Mouse (Mus musculus) MEL (cell line): ENCODE measurements around the gene Traf5. TPM values are rescaled to one million over a fixed set of nuclear protein-coding genes. Genes with fewer than 3 reads are reported as not detected.

Experiments
- DNase-seq: peaks from one replicate; pipeline ENCODE4 v3.0.0; 2011; ENCODE audit warnings: low read depth, low spot score
- H3K27ac ChIP-seq: 2 replicates; pipeline ENCODE4 v1.5.1; 2012; ENCODE audit warnings: low read depth, mild to moderate bottlenecking, control low read depth, low read length, moderate library complexity; ENCODE audit not compliant: control insufficient read depth
- H3K27me3 ChIP-seq, 2 experiments: fragments of 150-350 bp in 1 of 2; sonication (generic) in 1 of 2; 2 replicates each; pipeline ENCODE4 v1.6.1; 2012; ENCODE audit warnings: low read length in 2 of 2, mild to moderate bottlenecking in 2 of 2, improper control_type of control experiment in 1 of 2, moderate library complexity in 1 of 2; ENCODE audit not compliant: insufficient read depth in 2 of 2, control insufficient read depth in 1 of 2
- H3K36me3 ChIP-seq, 2 experiments: 2 replicates each; pipeline ENCODE4 v1.6.1; 2012 to 2014; ENCODE audit warnings: low read length in 2 of 2, improper control_type of control experiment in 1 of 2, inconsistent platforms in 1 of 2, mild to moderate bottlenecking in 1 of 2; ENCODE audit not compliant: insufficient read depth in 2 of 2, control insufficient read depth in 1 of 2
- H3K4me1 ChIP-seq, 2 experiments: fragments of 150-350 bp in 1 of 2; sonication (generic) in 1 of 2; 2 replicates each; pipeline ENCODE4 v1.6.1; 2012; ENCODE audit warnings: low read length in 2 of 2, improper control_type of control experiment in 1 of 2, mild to moderate bottlenecking in 1 of 2; ENCODE audit not compliant: insufficient read depth in 2 of 2, control insufficient read depth in 1 of 2
- H3K4me3 ChIP-seq, 2 experiments: fragments of 150-350 bp in 1 of 2; sonication (generic) in 1 of 2; 2 replicates each; pipeline ENCODE4 v1.5.1; 2012; ENCODE audit warnings: low read depth in 2 of 2, low read length in 2 of 2, mild to moderate bottlenecking in 2 of 2, moderate library complexity in 2 of 2, control low read depth in 1 of 2, improper control_type of control experiment in 1 of 2; ENCODE audit not compliant: control insufficient read depth in 1 of 2, insufficient read depth in 1 of 2
- H3K79me2 ChIP-seq: 2 replicates; pipeline ENCODE4 v1.6.1; 2012; ENCODE audit warnings: mild to moderate bottlenecking, low read length, moderate library complexity; ENCODE audit not compliant: control insufficient read depth, poor library complexity, insufficient read depth
- H3K9ac ChIP-seq: 2 replicates; pipeline ENCODE4 v1.6.1; 2012; ENCODE audit warnings: low read depth, mild to moderate bottlenecking, control low read depth, low read length, moderate library complexity; ENCODE audit not compliant: control insufficient read depth, poor library complexity, severe bottlenecking
- H3K9me3 ChIP-seq: fragments of 150-350 bp; sonication (generic); replicated peaks from 2 replicates; pipeline ENCODE4 v1.6.1; 2012; ENCODE audit warnings: mild to moderate bottlenecking, low read length, improper control_type of control experiment, moderate library complexity; ENCODE audit not compliant: insufficient read depth
- BHLHE40 ChIP-seq: IDR thresholded peaks from 2 replicates; pipeline ENCODE4 v1.6.1; 2012; ENCODE audit warnings: low read depth, mild to moderate bottlenecking, inconsistent platforms, low read length, improper control_type of control experiment, borderline replicate concordance
- CHD2 ChIP-seq: IDR thresholded peaks from 2 replicates; pipeline ENCODE4 v1.6.1; 2011; ENCODE audit warnings: low read length, improper control_type of control experiment
- ETS1 ChIP-seq: IDR thresholded peaks from 2 replicates; pipeline ENCODE4 v1.6.1; 2012; ENCODE audit warnings: low read depth, mild to moderate bottlenecking, inconsistent platforms, low read length, improper control_type of control experiment, moderate library complexity
- GABPA ChIP-seq: IDR thresholded peaks from 2 replicates; pipeline ENCODE4 v1.6.1; 2012; ENCODE audit warnings: low read depth, mild to moderate bottlenecking, inconsistent platforms, low read length, improper control_type of control experiment, moderate library complexity
- MAFK ChIP-seq: IDR thresholded peaks from 2 replicates; pipeline ENCODE4 v1.6.1; 2011; ENCODE audit warnings: low read depth, mild to moderate bottlenecking, low read length, improper control_type of control experiment, borderline replicate concordance
- MXI1 ChIP-seq: IDR thresholded peaks from 2 replicates; pipeline ENCODE4 v1.6.1; 2011; ENCODE audit warnings: mild to moderate bottlenecking, low read depth, low read length, improper control_type of control experiment
- NELFE ChIP-seq: IDR thresholded peaks from 2 replicates; pipeline ENCODE4 v1.6.1; 2011; ENCODE audit warnings: low read depth, low read length, improper control_type of control experiment
- RCOR1 ChIP-seq: IDR thresholded peaks from 2 replicates; pipeline ENCODE4 v1.6.1; 2012; ENCODE audit warnings: low read depth, mild to moderate bottlenecking, inconsistent platforms, low read length, improper control_type of control experiment
- SIN3A ChIP-seq: IDR thresholded peaks from 2 replicates; pipeline ENCODE4 v1.6.1; 2012; ENCODE audit warnings: low read length, improper control_type of control experiment, inconsistent platforms
- SMC3 ChIP-seq: IDR thresholded peaks from 2 replicates; pipeline ENCODE4 v1.6.1; 2011; ENCODE audit warnings: low read depth, low read length, improper control_type of control experiment
- ZKSCAN1 ChIP-seq: IDR thresholded peaks from 2 replicates; pipeline ENCODE4 v1.6.1; 2012; ENCODE audit warnings: low read depth, mild to moderate bottlenecking, inconsistent platforms, low read length, improper control_type of control experiment, moderate library complexity
- polyA plus RNA-seq, 2 experiments: library from polyadenylated mRNA; stranded (reverse) in 1 of 2; unstranded in 1 of 2; fragments of >175 nt in 1 of 2; fragments of >200 nt in 1 of 2; gene quantifications; 2 replicates each; pipeline versions ENCODE4 v1.2.1 to v1.2.4; 2012; ENCODE audit warnings: low replicate concordance in 2 of 2, low read depth in 1 of 2; ENCODE audit not compliant: insufficient read length in 2 of 2, insufficient read depth in 1 of 2, missing spikeins in 1 of 2
- total RNA-seq: library from RNA; depleted of rRNA; stranded (reverse); fragments of 300-350 nt; gene quantifications from 2 replicates; pipeline ENCODE4 v1.2.3, GENCODE M21; 2012

Gene Traf5
- total and polyA plus RNA-seq, 3 experiments = 4.0 to 7.3 TPM; not detected in 1

DNA sequence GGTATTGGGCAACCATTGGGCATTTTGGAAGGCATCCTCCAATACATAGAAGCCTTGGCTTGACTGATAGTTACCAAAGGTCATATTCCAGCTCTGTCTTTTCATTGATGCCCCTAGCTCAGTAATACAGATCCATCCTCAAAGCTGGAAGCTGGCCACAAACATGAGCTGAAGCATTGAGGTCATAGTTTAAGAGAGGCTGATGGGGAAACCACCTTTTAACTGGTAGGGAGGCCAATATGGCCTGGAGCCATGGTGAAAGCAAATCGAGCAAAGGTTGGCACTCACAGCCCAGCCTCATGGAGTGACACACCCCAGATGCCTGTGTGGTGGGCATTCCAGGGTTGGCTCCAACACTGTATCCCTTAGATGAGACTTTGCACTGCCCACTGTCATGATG is 9.7 kb downstream of the Traf5 start:
- no peak for TF ChIP-seq NELFE
- Histone ChIP-seq H3K9ac (no peak overlapping the region), H3K27ac (no peak overlapping the region), H3K79me2 (no peaks in the 10 kb centered on the region), H3K36me3 (peaks cover 0 to 5% of the 10 kb centered on the region in 2 experiments; a peak in 1 of 4 replicates), H3K4me1 (peaks cover 3 to 7% of the 10 kb centered on the region in 2 experiments), H3K27me3 (no peaks in the 10 kb centered on the region), H3K9me3 (no peaks in the 10 kb centered on the region), H3K4me3 (no peak overlapping the region)
- no peak for DNase-seq

DNA sequence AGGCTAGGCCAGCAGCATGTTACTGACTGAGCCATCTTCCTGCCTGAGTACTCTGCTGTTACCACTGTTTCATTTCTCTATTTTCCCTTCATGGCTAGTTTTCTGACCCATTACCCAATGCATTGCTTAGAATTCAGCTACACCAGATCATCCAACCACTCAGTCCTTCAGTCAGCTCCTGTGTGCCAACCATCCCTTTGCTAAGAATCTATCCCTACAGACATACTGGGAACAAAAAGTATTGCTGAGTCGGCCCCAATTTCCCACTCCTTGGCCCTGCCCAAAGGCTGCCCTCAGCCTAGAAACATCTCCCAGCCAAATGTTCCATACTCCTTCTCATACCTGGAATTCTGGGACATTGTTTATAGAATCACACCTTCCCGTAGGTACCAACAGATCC is 11.2 kb downstream of the Traf5 start:
- Histone ChIP-seq H3K4me1 (peaks cover 3 to 7% of the 10 kb centered on the region in 2 experiments), H3K27me3 (no peaks in the 10 kb centered on the region), H3K4me3 (no peak overlapping the region), H3K79me2 (no peaks in the 10 kb centered on the region), H3K36me3 (peaks cover 0 to 5% of the 10 kb centered on the region in 2 experiments; a peak in 1 of 4 replicates), H3K9ac (no peak overlapping the region), H3K9me3 (no peaks in the 10 kb centered on the region), H3K27ac (no peak overlapping the region)
- no peak for TF ChIP-seq BHLHE40
- TF ChIP-seq MAFK = peak; percentile 83
- DNase-seq = no peak

DNA sequence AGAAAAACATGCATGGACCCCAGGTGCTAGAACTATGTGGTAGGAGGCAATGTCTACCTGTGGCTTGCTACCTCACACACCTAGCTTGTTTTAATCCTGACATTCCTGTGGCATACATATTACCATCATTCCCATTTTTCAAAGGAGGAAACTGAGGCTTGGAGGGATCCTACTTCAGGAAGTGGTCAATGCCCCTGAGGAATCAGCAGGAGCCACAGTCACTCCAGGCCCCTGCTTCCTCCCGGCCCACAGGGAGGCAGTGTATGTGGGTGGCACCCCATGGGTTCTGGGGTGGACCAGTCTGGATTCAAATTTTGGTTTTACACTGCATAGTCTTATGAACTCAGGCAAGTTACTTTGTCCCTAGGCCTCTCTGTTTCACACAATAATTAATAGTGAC is 13.2 kb downstream of the Traf5 start:
- Histone ChIP-seq H3K27me3 (no peaks in the 10 kb centered on the region), H3K79me2 (no peaks in the 10 kb centered on the region), H3K27ac (no peak overlapping the region; the same call in 1 of the 2 replicates), H3K4me1 (peaks cover 3 to 7% of the 10 kb centered on the region in 2 experiments), H3K36me3 (peaks cover 0 to 5% of the 10 kb centered on the region in 2 experiments; a peak in 1 of 4 replicates), H3K4me3 (no peak overlapping the region), H3K9ac (no peak overlapping the region), H3K9me3 (no peaks in the 10 kb centered on the region)
- DNase-seq = no peak
- TF ChIP-seq BHLHE40 = no peak
- no peak for TF ChIP-seq SMC3
- TF ChIP-seq ETS1 = no peak
- no peak for TF ChIP-seq MXI1
- no peak for TF ChIP-seq RCOR1
- no peak for TF ChIP-seq ZKSCAN1
- TF ChIP-seq CHD2 = no peak
- TF ChIP-seq GABPA = no peak
- no peak for TF ChIP-seq SIN3A
